Mouse (Mus musculus) G1E (cell line): ENCODE measurements around the gene Ppp4r1. TPM values are rescaled to one million over a fixed set of nuclear protein-coding genes. Genes with fewer than 3 reads are reported as not detected.

Experiments
- ATAC-seq: 2 replicates; pipeline ENCODE4 v1.8.0; 2016; ENCODE audit warnings: mild to moderate bottlenecking; ENCODE audit not compliant: insufficient number of reproducible peaks, poor library complexity, low FRiP score, severe bottlenecking; ENCODE audit errors: extremely low read depth
- DNase-seq: peaks from one replicate; pipeline ENCODE4 v3.0.0; 2012; ENCODE audit warnings: low spot score
- H3K27me3 ChIP-seq: 2 replicates; pipeline ENCODE4 v1.6.1; 2012; ENCODE audit warnings: mild to moderate bottlenecking, low read length, inconsistent platforms; ENCODE audit not compliant: insufficient read depth
- H3K36me3 ChIP-seq: replicated peaks from 2 replicates; pipeline ENCODE3; 2012; ENCODE audit warnings: mild to moderate bottlenecking, inconsistent platforms
- H3K4me1 ChIP-seq: 2 replicates; pipeline ENCODE4 v1.6.1; 2012; ENCODE audit warnings: low read depth, low read length, inconsistent platforms, mixed read lengths; ENCODE audit not compliant: insufficient read depth
- H3K4me3 ChIP-seq: 2 replicates; pipeline ENCODE4 v1.5.1; 2012; ENCODE audit warnings: low read depth, mild to moderate bottlenecking, inconsistent platforms, low read length, moderate library complexity, mixed read lengths
- H3K9me3 ChIP-seq: replicated peaks from 2 replicates; pipeline ENCODE4 v1.6.1; 2012; ENCODE audit warnings: inconsistent platforms
- CTCF ChIP-seq: IDR thresholded peaks from 2 replicates; pipeline ENCODE4 v1.5.1; 2012; ENCODE audit warnings: low read depth, low read length, inconsistent platforms, mixed read lengths
- GATA1 ChIP-seq: IDR thresholded peaks from 2 replicates; pipeline ENCODE4 v1.6.1; 2012; ENCODE audit warnings: borderline replicate concordance, low read length, inconsistent platforms, mixed read lengths
- GATA2 ChIP-seq: IDR thresholded peaks from 2 replicates; pipeline ENCODE4 v1.6.1; 2012; ENCODE audit warnings: low read depth, low read length, inconsistent platforms, borderline replicate concordance
- POLR2AphosphoS5 ChIP-seq: IDR thresholded peaks from 2 replicates; pipeline ENCODE4 v1.6.1; 2012; ENCODE audit warnings: low read depth, low read length, inconsistent platforms; ENCODE audit not compliant: insufficient replicate concordance
- TAL1 ChIP-seq: conservative IDR thresholded peaks from 2 replicates; pipeline ENCODE4 v1.6.1; 2012; ENCODE audit warnings: low read depth, low read length, inconsistent platforms, mixed read lengths
- polyA plus RNA-seq: library from polyadenylated mRNA; stranded (reverse); fragments of >175 nt; gene quantifications from 2 replicates; pipeline ENCODE4 v1.2.3, GENCODE M21; 2012
- total RNA-seq, 2 experiments: library from RNA; stranded (forward) in 1 of 2; stranded (reverse) in 1 of 2; fragments of 200-1000 nt in 1 of 2; fragments of >200 nt in 1 of 2; fragmentation: Nextera tagmentation in 1 of 2; gene quantifications; 2 replicates each; pipeline ENCODE4 v1.2.3; 2014 to 2017

Gene Ppp4r1
- total and polyA plus RNA-seq, 3 experiments = 20.0 to 33.0 (median 32.8) TPM

DNA sequence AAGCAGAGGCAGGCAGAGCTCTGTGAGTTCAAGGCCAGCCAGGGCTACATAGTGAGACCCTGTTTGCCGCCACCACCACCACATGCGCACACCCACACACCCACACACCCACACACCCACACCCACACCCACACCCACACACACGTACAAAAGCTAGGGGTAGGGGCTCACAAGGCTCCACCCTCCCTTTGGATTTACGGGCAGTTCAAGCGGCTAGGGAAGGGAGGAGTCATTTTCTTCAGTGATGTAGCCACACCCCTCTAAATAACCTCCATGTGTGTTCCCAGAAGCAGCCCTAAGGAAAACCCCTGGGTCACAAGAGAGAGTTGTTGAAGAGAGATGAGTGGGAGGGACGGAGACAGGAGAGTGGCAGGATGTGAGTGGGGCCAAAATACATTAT lies 94.7 kb downstream of the Ppp4r1 start:
- no peak overlapping the region; the same call in 1 of the 2 replicates for H3K4me3 ChIP-seq
- TF ChIP-seq TAL1 = no peak
- no peak for TF ChIP-seq GATA1
- TF ChIP-seq POLR2AphosphoS5 = no peak
- TF ChIP-seq GATA2 = no peak
- no peak for TF ChIP-seq CTCF
- DNase-seq = no peak
- H3K27me3 ChIP-seq = no peaks in the 10 kb centered on the region
- H3K36me3 ChIP-seq = peaks cover 64% of the 10 kb centered on the region
- no peaks in the 10 kb centered on the region for H3K9me3 ChIP-seq
- no peak for ATAC-seq
- peaks cover 71% of the 10 kb centered on the region for H3K4me1 ChIP-seq

DNA sequence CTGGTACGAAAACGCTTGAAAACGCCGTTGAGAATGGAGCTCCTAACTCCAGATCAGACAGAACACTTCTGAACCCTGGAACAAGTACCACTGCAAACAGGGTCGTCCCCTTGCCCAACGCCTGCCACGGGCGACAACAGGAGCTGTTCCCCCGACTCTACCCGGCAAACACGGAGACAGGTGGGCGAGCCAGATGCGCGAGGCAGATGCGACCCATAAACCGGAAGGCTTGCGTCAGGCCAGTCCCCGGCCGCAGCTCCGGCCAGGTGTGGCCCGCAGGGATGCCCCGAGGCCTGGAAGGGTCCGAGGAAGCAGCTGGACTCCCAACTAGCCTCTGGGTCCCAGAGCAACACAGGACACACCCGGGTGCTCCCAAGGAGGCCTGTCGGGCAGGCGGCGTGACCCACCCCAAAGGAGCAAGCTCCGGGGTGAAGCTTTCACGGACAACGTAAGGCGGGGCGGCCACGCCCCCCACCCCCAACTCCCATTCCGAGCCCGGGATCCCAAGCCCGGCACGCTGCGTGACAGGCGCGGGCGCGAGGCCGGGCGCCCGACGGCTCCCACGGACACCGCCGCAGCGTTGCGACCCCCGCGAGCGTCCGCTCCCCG lies 101.8 kb downstream of the Ppp4r1 start:
- TF ChIP-seq CTCF (no peak), GATA2 (no peak), POLR2AphosphoS5 (no peak), TAL1 (no peak), GATA1 (no peak)
- no peaks in the 10 kb centered on the region for H3K9me3 ChIP-seq
- ATAC-seq (no peak), DNase-seq (peak; percentile 54)
- peak overlapping the region; percentile 96 for H3K4me3 ChIP-seq
- no peaks in the 10 kb centered on the region for H3K27me3 ChIP-seq
- peaks cover 55% of the 10 kb centered on the region for H3K4me1 ChIP-seq
- H3K36me3 ChIP-seq = peaks cover 17% of the 10 kb centered on the region

- Histone ChIP-seq H3K4me3 (peak overlapping the region; percentile 96), H3K9me3 (no peaks in the 10 kb centered on the region), H3K36me3 (peaks cover 13% of the 10 kb centered on the region), H3K27me3 (no peaks in the 10 kb centered on the region), H3K4me1 (peaks cover 50% of the 10 kb centered on the region)
- no peak for TF ChIP-seq TAL1
- TF ChIP-seq GATA2 = no peak
- no peak; the same call in 1 of the 2 replicates for TF ChIP-seq POLR2AphosphoS5
- TF ChIP-seq GATA1 = no peak
- TF ChIP-seq CTCF = no peak
- DNase-seq = peak; percentile 97
- peak; percentile 95 for ATAC-seq
These were observed 102.5 kb downstream of the Ppp4r1 start for GRCm38 (mm10) chr17:65884691-65885397.

GRCm38 (mm10) chr17:65885398-65885696 lies 103.0 kb downstream of the Ppp4r1 start:
- DNase-seq (no peak), ATAC-seq (no peak)
- Histone ChIP-seq H3K4me1 (peaks cover 45% of the 10 kb centered on the region), H3K9me3 (no peaks in the 10 kb centered on the region), H3K4me3 (peak overlapping the region; percentile 96), H3K27me3 (no peaks in the 10 kb centered on the region), H3K36me3 (peaks cover 12% of the 10 kb centered on the region)
- TF ChIP-seq GATA1 = no peak
- TF ChIP-seq CTCF = no peak
- TF ChIP-seq POLR2AphosphoS5 = no peak
- no peak for TF ChIP-seq GATA2

GRCm38 (mm10) chr17:65885697-65886529 lies 103.5 kb downstream of the Ppp4r1 start, which contains the start of gene Ralbp1:
Gene Ralbp1 (minus strand): TSS chr17:65885798.
- ATAC-seq (peak; percentile 22; the same call in 1 of the 2 replicates), DNase-seq (no peak)
- Histone ChIP-seq H3K4me1 (peaks cover 45% of the 10 kb centered on the region), H3K9me3 (no peaks in the 10 kb centered on the region), H3K4me3 (peak within 1 kb of the TSS; percentile 96), H3K27me3 (no peaks in the 10 kb centered on the region), H3K36me3 (peaks cover 12% of the 10 kb centered on the region)
- no peak for TF ChIP-seq TAL1
- no peak for TF ChIP-seq GATA2
- TF ChIP-seq POLR2AphosphoS5 = no peak; the same call in 1 of the 2 replicates
- no peak for TF ChIP-seq CTCF
- TF ChIP-seq GATA1 = no peak

- H3K36me3 ChIP-seq = peaks cover 7% of the 10 kb centered on the region
- TF ChIP-seq TAL1 = no peak
- TF ChIP-seq CTCF = no peak
- no peak for TF ChIP-seq POLR2AphosphoS5
- no peak for TF ChIP-seq GATA1
- no peak for TF ChIP-seq GATA2
- peaks cover 39% of the 10 kb centered on the region for H3K4me1 ChIP-seq
- H3K9me3 ChIP-seq = no peaks in the 10 kb centered on the region
- DNase-seq = no peak
- no peaks in the 10 kb centered on the region for H3K27me3 ChIP-seq
- no peak for ATAC-seq
- peak overlapping the region; percentile 96 for H3K4me3 ChIP-seq
These were observed 104.2 kb downstream of the Ppp4r1 start for GRCm38 (mm10) chr17:65886571-65886970.
